Mouse (Mus musculus): ENCODE data around the gene Tmeff2. TPM values are rescaled to one million over a fixed set of nuclear protein-coding genes. Genes with fewer than 3 reads are reported as not detected.

Gene Tmeff2
- polyA plus RNA-seq, 1 experiment, result 7.7 TPM

- DNase-seq, result no peak
- WGBS, result 75% methylated on average over 1 of the region's 1 CpGs
- Histone ChIP-seq H3K4me1 (ENCODE audit: control insufficient read depth, insufficient read depth, low read length) (peaks cover 6% of the 10 kb centered on the region), H3K4me3 (replicated peaks; ENCODE audit: extremely low read depth, low read depth, low read length) (no peak overlapping the region)
- no peak for TF ChIP-seq CTCF (IDR thresholded peaks at IDR 0.05; ENCODE audit: insufficient read depth, low read length)
- no peak for TF ChIP-seq POLR2A (IDR thresholded peaks at IDR 0.05; ENCODE audit: borderline replicate concordance, extremely low read depth, low read depth, low read length)
These were observed 249.4 kb downstream of the Tmeff2 start for GRCm38 (mm10) chr1:51149890-51150289.

GRCm38 (mm10) chr1:51152017-51152416 is 251.6 kb downstream of the Tmeff2 start:
- Histone ChIP-seq H3K4me1 (ENCODE audit: control insufficient read depth, insufficient read depth, low read length) (peaks cover 6% of the 10 kb centered on the region), H3K4me3 (replicated peaks; ENCODE audit: extremely low read depth, low read depth, low read length) (no peak overlapping the region)
- no peak for DNase-seq
- TF ChIP-seq POLR2A (IDR thresholded peaks at IDR 0.05; ENCODE audit: borderline replicate concordance, extremely low read depth, low read depth, low read length), result no peak
- TF ChIP-seq CTCF (IDR thresholded peaks at IDR 0.05; ENCODE audit: insufficient read depth, low read length), result no peak
- WGBS, result 70% methylated on average over 2 of the region's 2 CpGs

GRCm38 (mm10) chr1:51152856-51153255 is 252.4 kb downstream of the Tmeff2 start:
- TF ChIP-seq POLR2A (IDR thresholded peaks at IDR 0.05; ENCODE audit: borderline replicate concordance, extremely low read depth, low read depth, low read length), result no peak
- TF ChIP-seq CTCF (IDR thresholded peaks at IDR 0.05; ENCODE audit: insufficient read depth, low read length), result no peak
- peaks cover 6% of the 10 kb centered on the region for H3K4me1 ChIP-seq (ENCODE audit: control insufficient read depth, insufficient read depth, low read length)
- WGBS, result 54% methylated on average over 5 of the region's 5 CpGs
- H3K4me3 ChIP-seq (replicated peaks; ENCODE audit: extremely low read depth, low read depth, low read length), result no peak overlapping the region
- DNase-seq, result no peak

GRCm38 (mm10) chr1:51184276-51184675 is 283.8 kb downstream of the Tmeff2 start:
- no peak for DNase-seq
- no peak for TF ChIP-seq POLR2A (IDR thresholded peaks at IDR 0.05; ENCODE audit: borderline replicate concordance, extremely low read depth, low read depth, low read length)
- TF ChIP-seq CTCF (IDR thresholded peaks at IDR 0.05; ENCODE audit: insufficient read depth, low read length), result no peak
- WGBS, result 94% methylated on average over 2 of the region's 2 CpGs
- Histone ChIP-seq H3K4me3 (replicated peaks; ENCODE audit: extremely low read depth, low read depth, low read length) (no peak overlapping the region), H3K4me1 (ENCODE audit: control insufficient read depth, insufficient read depth, low read length) (no peaks in the 10 kb centered on the region)

- no peak overlapping the region for H3K4me3 ChIP-seq (replicated peaks; ENCODE audit: extremely low read depth, low read depth, low read length)
- peaks cover 5% of the 10 kb centered on the region; the same call in 1 of the 2 replicates for H3K4me1 ChIP-seq (ENCODE audit: control insufficient read depth, insufficient read depth, low read length)
- TF ChIP-seq CTCF (IDR thresholded peaks at IDR 0.05; ENCODE audit: insufficient read depth, low read length) (no peak), POLR2A (IDR thresholded peaks at IDR 0.05; ENCODE audit: borderline replicate concordance, extremely low read depth, low read depth, low read length) (no peak)
- 56% methylated on average over 5 of the region's 5 CpGs for WGBS
- DNase-seq, result no peak
These were observed 288.6 kb downstream of the Tmeff2 start for GRCm38 (mm10) chr1:51189008-51189407.

- TF ChIP-seq CTCF (IDR thresholded peaks at IDR 0.05; ENCODE audit: insufficient read depth, low read length), result no peak
- TF ChIP-seq POLR2A (IDR thresholded peaks at IDR 0.05; ENCODE audit: borderline replicate concordance, extremely low read depth, low read depth, low read length), result no peak
- Histone ChIP-seq H3K4me3 (replicated peaks; ENCODE audit: extremely low read depth, low read depth, low read length) (no peak overlapping the region), H3K4me1 (ENCODE audit: control insufficient read depth, insufficient read depth, low read length) (peaks cover 5% of the 10 kb centered on the region; the same call in 1 of the 2 replicates)
- DNase-seq, result no peak
These were observed 290.8 kb downstream of the Tmeff2 start for GRCm38 (mm10) chr1:51191253-51191652.

GRCm38 (mm10) chr1:51191872-51192613 is 291.6 kb downstream of the Tmeff2 start:
- TF ChIP-seq CTCF (IDR thresholded peaks at IDR 0.05; ENCODE audit: insufficient read depth, low read length) (no peak), POLR2A (IDR thresholded peaks at IDR 0.05; ENCODE audit: borderline replicate concordance, extremely low read depth, low read depth, low read length) (no peak)
- Histone ChIP-seq H3K4me3 (replicated peaks; ENCODE audit: extremely low read depth, low read depth, low read length) (no peak overlapping the region), H3K4me1 (ENCODE audit: control insufficient read depth, insufficient read depth, low read length) (peaks cover 5% of the 10 kb centered on the region; the same call in 1 of the 2 replicates)
- no peak for DNase-seq
- 42% methylated on average over 6 of the region's 6 CpGs for WGBS

GRCm38 (mm10) chr1:51199088-51199830 is 298.8 kb downstream of the Tmeff2 start:
- no peak for TF ChIP-seq CTCF (IDR thresholded peaks at IDR 0.05; ENCODE audit: insufficient read depth, low read length)
- no peak for TF ChIP-seq POLR2A (IDR thresholded peaks at IDR 0.05; ENCODE audit: borderline replicate concordance, extremely low read depth, low read depth, low read length)
- peaks cover 4% of the 10 kb centered on the region for H3K4me1 ChIP-seq (ENCODE audit: control insufficient read depth, insufficient read depth, low read length)
- H3K4me3 ChIP-seq (replicated peaks; ENCODE audit: extremely low read depth, low read depth, low read length), result no peak overlapping the region
- WGBS, result 84% methylated on average over 11 of the region's 11 CpGs
- DNase-seq, result no peak

GRCm38 (mm10) chr1:51199954-51200353 is 299.5 kb downstream of the Tmeff2 start:
- TF ChIP-seq POLR2A (IDR thresholded peaks at IDR 0.05; ENCODE audit: borderline replicate concordance, extremely low read depth, low read depth, low read length), result no peak
- TF ChIP-seq CTCF (IDR thresholded peaks at IDR 0.05; ENCODE audit: insufficient read depth, low read length), result no peak
- WGBS, result 96% methylated on average over 3 of the region's 3 CpGs
- H3K4me3 ChIP-seq (replicated peaks; ENCODE audit: extremely low read depth, low read depth, low read length), result no peak overlapping the region
- H3K4me1 ChIP-seq (ENCODE audit: control insufficient read depth, insufficient read depth, low read length), result peaks cover 4% of the 10 kb centered on the region
- no peak for DNase-seq

Measured in lung, adult 2 months (tissue).